Mouse (Mus musculus) adrenal gland, postnatal 4 days (tissue): Measurements from ENCODE around the gene Tesmin. TPM values are rescaled to one million over a fixed set of nuclear protein-coding genes. Genes with fewer than 3 reads are reported as not detected.

Source experiments
- DNase-seq, 2 experiments: peaks; one replicate each; pipeline ENCODE4 v3.0.0; 2021 to 2022; ENCODE audit warnings: low spot score in 2 of 2, mixed read lengths in 2 of 2
- total RNA-seq, 2 experiments: library from RNA; stranded (reverse); gene quantifications; 2 replicates each; pipeline ENCODE4 v1.2.3; 2021

The Tesmin gene
- total RNA-seq, 2 experiments from 2014 or later, result 1.7 to 2.4 TPM

DNA sequence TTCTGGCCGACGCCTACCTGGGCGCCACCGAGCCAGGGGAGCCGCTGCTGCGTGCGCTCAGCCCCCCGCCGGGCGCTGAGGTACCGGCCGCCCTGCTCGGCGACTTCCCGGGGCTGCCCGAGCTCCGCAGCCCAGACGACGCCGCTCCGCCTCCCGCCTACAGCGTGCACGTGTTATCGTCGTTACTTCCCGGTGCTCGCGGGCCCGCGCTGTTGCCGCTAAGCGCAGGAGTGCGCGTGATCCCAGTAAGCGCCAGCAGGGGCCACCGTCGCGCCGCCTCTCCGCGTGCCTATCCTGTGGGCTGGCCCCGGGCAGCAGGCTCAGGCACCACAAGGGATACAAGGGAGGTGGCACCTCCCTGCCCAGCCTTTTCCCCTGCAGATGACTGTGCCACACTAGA, 432 bp downstream of the Tesmin start:
- peak; percentile 78 to 88 for DNase-seq

DNA sequence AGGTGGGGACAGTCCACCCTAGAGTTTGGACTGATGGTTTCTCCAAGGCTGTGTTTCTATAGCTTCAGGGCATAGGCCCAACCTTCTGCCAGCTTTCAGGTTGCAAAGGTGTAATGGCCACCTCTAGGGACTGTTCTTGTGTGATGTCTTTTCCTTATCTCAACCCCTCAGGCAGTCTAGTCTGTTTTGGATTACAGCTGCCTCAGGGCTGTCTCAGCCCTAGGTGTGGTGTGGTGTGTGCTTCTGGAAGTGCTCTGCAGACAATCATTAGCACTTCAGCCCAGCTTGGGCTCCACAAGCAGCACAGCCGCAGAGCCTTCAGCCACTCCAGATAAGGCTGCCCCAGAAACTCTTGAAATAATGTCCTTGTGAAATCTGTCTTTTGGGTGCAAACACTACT, 3.7 kb downstream of the Tesmin start:
- DNase-seq, result no peak

- DNase-seq, result no peak
These were observed 5.6 kb downstream of the Tesmin start for GRCm38 (mm10) chr19:3394216-3394615.

DNA sequence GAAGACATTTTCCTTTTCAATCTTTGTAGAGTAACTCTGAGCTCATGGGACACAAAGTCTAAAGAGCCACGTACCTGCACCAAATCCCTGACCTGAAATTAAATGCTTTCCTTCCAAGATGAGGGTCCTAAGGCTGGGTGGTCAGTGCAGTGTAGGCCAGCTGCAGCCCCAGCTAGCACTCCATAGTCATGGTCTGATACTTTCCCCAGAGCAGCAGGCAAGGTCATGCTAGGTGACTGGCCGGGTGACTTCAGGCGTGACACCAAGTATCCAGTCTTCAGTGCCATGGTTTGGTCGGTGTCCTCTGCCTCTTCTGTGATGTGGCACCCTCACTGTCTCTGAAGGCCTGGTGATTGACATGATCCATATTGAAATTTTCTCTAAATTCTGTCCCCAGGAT, 11.4 kb downstream of the Tesmin start:
- DNase-seq, result no peak

- DNase-seq, result no peak
These were observed 12.8 kb downstream of the Tesmin start for GRCm38 (mm10) chr19:3401504-3401903.

DNA sequence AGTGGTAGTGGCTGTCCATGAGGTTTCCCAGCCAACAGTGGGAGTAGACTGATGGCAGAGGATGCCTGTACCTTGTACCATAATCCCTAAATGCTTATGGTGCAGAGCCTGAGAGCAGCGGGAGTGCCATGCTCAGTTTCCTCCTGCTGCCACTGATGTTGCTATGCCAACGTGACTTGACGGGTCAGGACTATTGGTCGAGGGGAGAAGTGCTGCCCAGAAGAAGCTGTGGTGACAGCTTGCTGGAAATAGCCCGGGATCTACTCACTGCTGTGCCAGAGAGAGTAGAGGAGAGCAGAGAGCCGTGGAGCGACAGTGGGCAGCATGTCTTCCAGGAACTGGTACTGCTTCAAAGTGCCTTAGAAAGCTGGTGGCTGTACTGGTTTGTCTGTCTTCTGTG, 13.3 kb downstream of the Tesmin start:
- no peak for DNase-seq

DNA sequence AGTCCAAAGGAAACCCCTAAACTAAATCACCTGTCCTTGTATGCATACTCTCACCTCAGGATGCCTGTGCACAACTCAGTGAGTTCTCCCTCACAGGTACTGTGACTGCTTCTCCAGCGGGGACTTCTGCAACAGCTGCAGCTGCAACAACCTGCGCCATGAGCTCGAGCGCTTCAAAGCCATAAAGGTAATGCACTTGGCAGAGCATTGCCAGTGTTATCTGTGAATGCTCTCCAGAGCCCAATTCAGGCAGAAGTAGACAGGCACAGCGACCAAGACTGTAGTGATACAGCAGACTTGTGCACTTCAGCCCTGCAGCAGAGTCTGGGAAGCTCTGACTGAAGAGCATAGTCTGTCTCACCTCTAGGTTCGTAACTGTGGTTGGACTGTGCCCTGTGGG, 13.7 kb downstream of the Tesmin start:
- DNase-seq, result no peak

- DNase-seq, result no peak
These were observed 15.4 kb downstream of the Tesmin start for GRCm38 (mm10) chr19:3404030-3404429.

- no peak for DNase-seq
These were observed 17.0 kb downstream of the Tesmin start for GRCm38 (mm10) chr19:3405531-3406281.

GRCm38 (mm10) chr19:3414268-3414733, 25.6 kb downstream of the Tesmin start, which contains the start of gene Gal:
TSS of gene Gal (minus strand) at chr19:3414544.
- DNase-seq, result peak in 1 of 2 experiments; percentile 5

- no peak for DNase-seq
These were observed 30.6 kb downstream of the Tesmin start for GRCm38 (mm10) chr19:3419251-3419650.

DNA sequence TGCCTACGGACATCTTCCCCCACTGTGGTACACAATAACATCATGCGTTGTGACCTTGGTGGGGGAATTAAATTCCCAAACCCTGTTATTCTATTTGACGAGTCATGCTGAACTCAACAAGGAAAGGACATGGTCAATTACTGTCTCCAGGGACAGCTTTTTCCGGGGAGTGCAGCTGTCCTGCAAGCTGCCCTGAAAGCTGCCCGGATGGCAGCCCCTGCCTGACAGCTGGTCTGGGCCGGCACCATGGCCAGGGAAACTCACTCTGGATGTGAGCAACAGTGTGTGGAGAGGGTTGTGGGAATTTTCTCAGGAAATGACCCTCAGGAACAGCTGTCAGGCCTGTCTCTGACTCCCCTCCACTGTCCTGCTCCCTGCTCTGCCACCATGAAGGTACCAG, 33.8 kb downstream of the Tesmin start:
- no peak for DNase-seq

GRCm38 (mm10) chr19:3422981-3423380, 34.3 kb downstream of the Tesmin start:
- DNase-seq, result no peak

DNA sequence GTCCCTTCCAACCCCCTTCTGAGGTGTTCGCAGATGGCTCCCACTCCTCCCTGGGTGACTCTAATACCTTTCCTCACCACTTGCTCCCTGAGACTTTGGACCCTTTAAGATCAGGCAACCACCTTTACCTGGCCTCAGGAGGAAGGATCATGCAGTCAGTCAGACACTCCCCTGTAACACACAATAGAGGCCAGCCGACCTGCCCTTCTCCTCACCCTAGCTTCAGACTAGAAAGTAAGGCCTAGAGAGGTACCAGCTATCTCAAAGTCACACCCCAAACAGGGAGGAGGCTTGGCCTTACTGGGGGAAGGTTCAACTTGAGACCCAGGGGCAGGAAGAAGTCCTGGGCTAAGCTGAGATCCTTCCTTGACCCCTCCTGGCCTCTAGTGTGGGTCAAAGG, 35.6 kb downstream of the Tesmin start:
- no peak for DNase-seq

DNA sequence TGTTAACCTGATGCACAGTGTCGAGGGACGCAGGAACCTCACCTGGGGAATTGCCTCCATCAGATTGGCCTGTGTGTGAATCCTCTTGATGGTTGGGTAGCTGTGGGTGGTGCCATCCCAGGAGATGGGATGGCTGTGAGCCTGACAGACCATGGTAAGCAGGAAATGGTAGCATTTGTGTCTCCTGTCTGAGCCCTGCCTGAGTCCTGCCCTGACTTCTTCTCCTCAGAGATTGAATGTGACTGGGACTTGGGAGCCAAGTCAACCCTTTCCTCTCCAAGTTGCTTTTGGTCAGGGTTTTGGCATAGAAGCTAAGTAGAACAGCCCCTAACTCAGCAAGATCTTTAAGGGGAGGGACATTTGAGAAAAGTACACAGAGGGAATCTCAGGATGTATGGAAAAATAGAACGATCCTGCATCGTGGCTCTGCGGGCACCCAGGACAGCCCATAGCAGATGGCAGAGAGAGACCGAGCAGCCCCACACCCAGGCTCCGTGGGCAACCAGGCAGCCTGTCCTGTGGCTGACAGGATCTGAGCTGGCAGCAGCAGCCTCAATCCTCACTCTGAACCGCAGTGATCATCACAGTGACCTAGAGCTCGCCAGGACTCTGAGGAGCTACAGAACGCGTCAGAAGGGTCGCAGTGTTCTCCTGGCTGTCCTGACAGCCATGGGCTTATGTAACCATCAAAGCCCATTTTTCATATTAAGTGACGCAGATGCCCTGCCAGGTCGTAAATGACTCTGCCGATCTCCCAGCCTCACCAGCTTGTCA, 39.6 kb downstream of the Tesmin start:
- no peak for DNase-seq

GRCm38 (mm10) chr19:3429156-3429816, 40.6 kb downstream of the Tesmin start:
- DNase-seq, result no peak

DNA sequence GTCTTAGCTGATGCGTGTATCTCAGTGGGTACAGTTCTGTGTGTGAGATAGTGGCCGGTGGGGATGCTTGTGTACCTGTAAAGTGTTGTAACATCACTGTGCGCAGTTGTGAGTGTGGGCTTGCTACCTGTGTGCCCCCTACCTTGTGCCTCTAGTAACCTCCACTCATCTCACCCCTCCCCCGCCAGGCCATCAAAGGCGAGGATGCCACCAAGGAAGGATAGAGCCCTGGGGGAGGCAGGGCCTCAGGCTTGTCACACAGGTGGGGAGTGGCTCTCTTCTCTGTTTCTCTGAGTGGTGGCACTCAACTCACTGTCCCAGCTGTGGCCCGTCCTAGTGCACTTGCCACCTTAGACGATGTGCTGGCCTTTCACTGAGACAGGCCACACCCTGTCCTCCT, 42.4 kb downstream of the Tesmin start:
- no peak for DNase-seq

DNA sequence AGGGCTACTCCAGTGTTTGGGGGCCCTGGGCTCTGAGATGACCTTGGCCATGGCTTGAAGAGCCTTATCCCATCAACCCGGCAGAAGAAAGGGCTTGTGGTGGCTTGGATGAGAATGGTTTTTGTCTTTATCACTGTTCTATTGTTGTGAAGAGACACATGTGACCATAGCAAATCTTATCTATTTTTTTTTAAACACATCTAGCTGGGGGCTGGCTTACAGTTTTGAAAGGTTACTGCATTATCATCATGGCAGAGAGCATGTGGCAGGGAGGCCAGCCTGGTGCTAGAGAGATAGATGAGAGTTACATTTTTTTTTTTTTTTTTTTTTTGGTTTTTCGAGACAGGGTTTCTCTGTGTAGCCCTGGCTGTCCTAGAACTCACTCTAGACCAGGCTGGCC, 43.3 kb downstream of the Tesmin start:
- DNase-seq, result no peak

GRCm38 (mm10) chr19:3434124-3434523, 45.5 kb downstream of the Tesmin start:
- DNase-seq, result no peak

DNA sequence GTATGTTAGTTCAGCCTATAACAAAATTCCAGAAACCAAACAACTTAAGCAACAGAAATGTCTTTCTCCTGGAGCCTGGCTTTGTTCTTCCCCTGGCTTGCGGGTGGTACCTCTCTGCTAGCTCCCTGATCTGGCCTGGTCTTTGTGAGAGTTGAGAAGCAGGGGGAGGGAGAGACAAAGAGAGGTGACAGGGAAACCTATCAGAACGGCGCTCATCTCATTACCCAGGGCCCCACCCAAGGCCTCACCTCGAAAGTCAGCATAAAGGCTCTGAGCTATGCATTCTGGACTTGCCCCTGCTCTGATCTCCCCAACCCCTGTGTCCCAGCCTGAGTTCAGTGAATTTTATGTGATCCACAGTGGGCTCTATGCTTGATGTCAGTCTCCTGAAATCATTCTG, 46.0 kb downstream of the Tesmin start:
- no peak for DNase-seq

- DNase-seq, result no peak
These were observed 47.2 kb downstream of the Tesmin start for GRCm38 (mm10) chr19:3435824-3436223.

GRCm38 (mm10) chr19:3436840-3437239, 48.2 kb downstream of the Tesmin start:
- no peak for DNase-seq
